Mouse (Mus musculus) heart, embryonic 15.5 days (tissue): ENCODE data around the gene Resp18. TPM values are rescaled to one million over a fixed set of nuclear protein-coding genes. Genes with fewer than 3 reads are reported as not detected.
"Not testable (repeated sequence)": the region's sequence is repeated elsewhere in the genome, so short reads cannot be mapped to it uniquely, and the experiment has no call there.

Experiments
- ATAC-seq: fragments of 200-750 bp; cut with Nextera tagmentation; replicated peaks from 2 replicates; pipeline ENCODE4 v1.8.0; 2017; ENCODE audit warnings: low read depth, moderate TSS enrichment; ENCODE audit not compliant: insufficient number of reproducible peaks, insufficient read depth, low FRiP score
- H3K27ac ChIP-seq: fragments of 300-500 bp; sonication (generic); 2 replicates; pipeline ENCODE4 v1.5.1; 2015; ENCODE audit warnings: mild to moderate bottlenecking, inconsistent platforms
- H3K27me3 ChIP-seq: fragments of 300-500 bp; sonication (generic); 2 replicates; pipeline ENCODE4 v1.6.1; 2015; ENCODE audit warnings: inconsistent platforms
- H3K36me3 ChIP-seq: fragments of 300-500 bp; sonication (generic); 2 replicates; pipeline ENCODE4 v1.6.1; 2015; ENCODE audit warnings: mild to moderate bottlenecking, inconsistent platforms
- H3K4me1 ChIP-seq: fragments of 300-500 bp; sonication (generic); replicated peaks from 2 replicates; pipeline ENCODE4 v1.6.1; 2015; ENCODE audit warnings: inconsistent platforms
- H3K4me2 ChIP-seq: fragments of 300-500 bp; sonication (generic); 2 replicates; pipeline ENCODE4 v1.6.1; 2015; ENCODE audit warnings: inconsistent platforms, mild to moderate bottlenecking, moderate library complexity
- H3K4me3 ChIP-seq: fragments of 300-500 bp; sonication (generic); 2 replicates; pipeline ENCODE4 v1.5.1; 2015; ENCODE audit warnings: mild to moderate bottlenecking, inconsistent platforms
- H3K9ac ChIP-seq: fragments of 300-500 bp; sonication (generic); 2 replicates; pipeline ENCODE4 v1.6.1; 2015; ENCODE audit warnings: mild to moderate bottlenecking, inconsistent platforms
- H3K9me3 ChIP-seq: fragments of 300-500 bp; sonication (generic); replicated peaks from 2 replicates; pipeline ENCODE4 v1.6.1; 2016; ENCODE audit warnings: inconsistent platforms
- WGBS: fragments of 180-500 bp; shearing (Covaris S2); methylation state at CpG from one replicate; pipeline ENCODE4 v1.1.7; 2015; ENCODE audit warnings: mixed read lengths; 5-methylcytosine and 5-hydroxymethylcytosine counted together
- polyA plus RNA-seq: library from polyadenylated mRNA; unstranded; fragments of >200 nt; fragmentation: Nextera tagmentation; extraction: Ambion mirVana; gene quantifications from 2 replicates; pipeline ENCODE4 v1.2.1, GENCODE M21; 2015

Resp18 gene
- polyA plus RNA-seq, 1 experiment from 2014 or later: 0.18 TPM

DNA sequence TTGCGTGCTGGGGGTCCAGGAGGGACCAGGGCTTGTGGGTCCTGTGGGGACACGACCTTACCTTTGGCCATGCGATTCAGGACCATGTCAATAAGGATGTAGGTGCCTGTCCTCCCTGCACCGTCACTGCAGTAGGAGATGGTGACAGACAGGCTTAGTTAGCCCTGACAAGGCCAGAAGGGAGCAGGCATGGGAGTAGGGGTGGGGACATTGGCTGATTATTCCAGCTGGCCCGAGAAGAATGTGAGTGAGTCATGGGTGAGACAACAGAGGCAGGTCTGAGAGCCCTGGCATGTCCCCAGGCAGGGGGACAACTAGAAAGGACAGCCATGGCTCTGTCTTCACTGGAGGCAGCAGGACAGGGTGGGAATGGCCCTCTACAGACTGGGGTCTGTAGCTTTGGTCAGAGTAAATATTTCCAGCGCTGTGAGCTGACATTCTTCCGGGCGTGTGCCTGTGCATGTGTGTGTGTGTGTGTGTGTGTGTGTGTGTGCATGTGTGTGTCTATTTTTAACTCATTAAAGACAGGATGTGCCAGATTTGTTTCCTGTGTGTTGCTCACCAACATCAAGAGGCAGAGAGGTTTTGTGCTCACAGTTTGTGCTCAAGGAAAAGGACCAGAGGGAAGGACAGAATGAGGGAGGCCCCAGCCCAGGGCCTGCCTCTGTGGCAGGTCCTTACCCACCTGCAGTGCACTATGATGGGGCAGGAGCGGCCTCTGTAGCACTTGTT is 30.0 kb downstream of the Resp18 start:
- 0 out of 2 replicates have a peak overlapping the region, but pooled peaks have one; percentile 22 for H3K4me2 ChIP-seq

DNA sequence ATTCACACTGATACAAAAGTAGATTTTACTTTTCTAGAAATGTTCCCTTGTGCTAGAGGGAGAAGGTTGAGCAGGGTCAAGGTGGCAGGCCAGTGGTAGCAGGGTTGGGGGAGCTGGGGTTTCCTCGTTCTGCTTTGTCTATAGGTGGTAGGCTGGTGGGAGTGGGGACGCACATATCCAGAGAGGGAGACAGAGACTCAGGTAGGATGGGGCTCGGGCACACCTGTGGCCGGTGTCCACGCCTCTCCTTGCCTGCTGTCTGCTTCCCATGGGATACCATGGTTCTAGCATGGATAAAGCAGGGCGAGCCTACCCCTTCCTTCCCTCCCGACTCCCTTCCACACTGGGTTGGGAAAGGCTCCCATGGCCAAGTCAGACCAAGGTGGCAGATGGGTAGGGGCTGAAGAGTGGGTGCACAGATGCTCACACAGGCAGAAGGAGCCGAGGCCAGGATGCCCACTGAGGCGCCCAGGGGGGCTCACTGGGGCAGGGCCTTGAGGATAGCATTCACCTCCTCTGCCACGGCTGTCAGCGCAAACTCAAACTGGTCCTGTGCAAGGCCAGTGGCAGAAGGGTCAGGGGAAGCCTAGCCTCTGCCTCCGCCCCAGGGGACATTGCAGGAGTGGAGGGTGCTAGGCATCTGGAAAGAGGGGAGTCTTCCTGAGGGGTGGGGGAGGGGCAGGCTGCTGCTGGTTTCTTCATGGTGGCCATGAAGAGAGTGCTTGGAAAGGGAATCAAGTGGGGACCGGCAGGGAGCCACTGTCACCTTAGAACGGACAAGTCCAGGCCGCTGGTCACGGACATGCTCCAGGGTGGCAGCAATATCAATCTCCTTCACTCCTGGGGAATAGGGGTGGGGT is 30.9 kb downstream of the Resp18 start:
- no peak for ATAC-seq
- peak overlapping the region; percentile 41 for H3K9ac ChIP-seq
- 77% methylated on average over 16 of the region's 16 CpGs for WGBS
- H3K27me3 ChIP-seq: no peaks in the 10 kb centered on the region; the same call in 1 of the 2 replicates
- no peaks in the 10 kb centered on the region for H3K9me3 ChIP-seq
- peaks cover 6% of the 10 kb centered on the region; the same call in 1 of the 2 replicates for H3K36me3 ChIP-seq
- no peak overlapping the region for H3K4me3 ChIP-seq
- peak overlapping the region; percentile 94 for H3K27ac ChIP-seq
- no peak overlapping the region for H3K4me2 ChIP-seq
- peaks cover 37% of the 10 kb centered on the region for H3K4me1 ChIP-seq

More for the DNA sequence above, 30.0 kb downstream of the Resp18 start:
- WGBS: 32% methylated on average over 9 of the region's 9 CpGs
- H3K4me1 ChIP-seq: peaks cover 37% of the 10 kb centered on the region
- H3K27ac ChIP-seq: peak overlapping the region; percentile 94
- peaks cover 6% of the 10 kb centered on the region; the same call in 1 of the 2 replicates for H3K36me3 ChIP-seq
- H3K27me3 ChIP-seq: no peaks in the 10 kb centered on the region; the same call in 1 of the 2 replicates
- peak; percentile 80 for ATAC-seq
- no peak overlapping the region for H3K4me3 ChIP-seq
- H3K9me3 ChIP-seq: no peaks in the 10 kb centered on the region
- peak overlapping the region; percentile 41 for H3K9ac ChIP-seq

DNA sequence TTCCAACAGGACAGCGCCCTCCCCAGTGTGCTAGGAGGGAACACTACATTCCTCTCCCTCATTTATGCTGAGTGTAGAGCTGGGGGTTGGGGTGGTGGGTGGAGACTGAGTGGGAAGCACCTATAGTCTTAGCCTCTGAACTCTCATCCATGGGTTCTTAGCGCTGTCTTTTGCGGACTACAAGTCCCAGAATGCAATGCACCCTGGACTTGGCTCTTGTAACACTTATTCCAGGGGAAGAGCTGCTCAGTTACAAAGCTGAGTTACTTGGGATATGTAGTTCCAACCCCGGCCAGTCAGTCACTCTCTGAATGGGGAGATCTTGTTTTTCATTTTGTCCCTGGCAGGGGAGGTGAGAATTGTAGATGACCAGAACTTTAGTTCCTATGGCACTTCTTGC is 33.4 kb downstream of the Resp18 start:
- WGBS: 22% methylated on average over 4 of the region's 4 CpGs
- ATAC-seq: peak; percentile 45; the same call in 1 of the 2 replicates

DNA sequence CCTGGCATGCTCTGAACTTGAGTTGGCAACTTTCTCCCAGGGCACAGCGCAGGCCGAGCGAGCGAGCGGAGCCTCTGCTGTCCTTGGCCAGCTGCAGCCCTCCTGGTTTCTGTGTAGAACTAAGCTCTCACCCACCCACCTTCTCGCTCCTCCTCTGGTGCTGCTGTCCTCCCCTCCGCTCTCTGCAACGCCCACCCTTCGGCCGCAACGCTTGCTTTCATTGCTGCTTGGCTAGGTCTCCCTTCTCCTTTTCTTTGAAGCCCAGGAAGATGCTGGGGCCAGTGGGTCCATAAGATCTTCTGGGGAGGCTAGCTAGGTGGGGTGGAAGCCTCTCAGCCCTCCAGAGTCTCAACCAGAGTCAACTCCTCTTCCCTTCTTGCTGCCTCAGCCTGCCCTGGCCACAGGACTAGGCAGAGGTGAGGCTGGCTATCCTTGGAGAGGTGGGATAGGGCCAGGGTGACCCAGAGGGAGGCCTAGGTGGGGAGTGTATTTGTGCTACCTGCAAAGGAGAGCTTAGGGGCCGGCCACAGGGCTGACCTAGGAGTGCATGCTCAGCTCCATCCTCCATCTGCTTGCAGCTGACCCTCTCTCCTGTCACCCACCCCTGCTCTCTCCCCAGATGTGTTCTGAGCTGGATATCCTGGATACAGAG is 33.9 kb downstream of the Resp18 start:
- 92% methylated on average over 12 of the region's 12 CpGs for WGBS
- Histone ChIP-seq H3K27ac (no peak overlapping the region), H3K4me1 (peaks cover 29% of the 10 kb centered on the region), H3K9me3 (no peaks in the 10 kb centered on the region), H3K36me3 (peaks cover 26% of the 10 kb centered on the region), H3K27me3 (no peaks in the 10 kb centered on the region), H3K4me3 (no peak overlapping the region), H3K4me2 (no peak overlapping the region), H3K9ac (no peak overlapping the region)
- no peak for ATAC-seq

More for the DNA sequence above, 33.4 kb downstream of the Resp18 start:
- Histone ChIP-seq H3K9ac (no peak overlapping the region), H3K4me3 (no peak overlapping the region), H3K27ac (no peak overlapping the region), H3K9me3 (no peaks in the 10 kb centered on the region), H3K4me2 (no peak overlapping the region), H3K27me3 (no peaks in the 10 kb centered on the region), H3K36me3 (peaks cover 20% of the 10 kb centered on the region), H3K4me1 (peaks cover 30% of the 10 kb centered on the region)

DNA sequence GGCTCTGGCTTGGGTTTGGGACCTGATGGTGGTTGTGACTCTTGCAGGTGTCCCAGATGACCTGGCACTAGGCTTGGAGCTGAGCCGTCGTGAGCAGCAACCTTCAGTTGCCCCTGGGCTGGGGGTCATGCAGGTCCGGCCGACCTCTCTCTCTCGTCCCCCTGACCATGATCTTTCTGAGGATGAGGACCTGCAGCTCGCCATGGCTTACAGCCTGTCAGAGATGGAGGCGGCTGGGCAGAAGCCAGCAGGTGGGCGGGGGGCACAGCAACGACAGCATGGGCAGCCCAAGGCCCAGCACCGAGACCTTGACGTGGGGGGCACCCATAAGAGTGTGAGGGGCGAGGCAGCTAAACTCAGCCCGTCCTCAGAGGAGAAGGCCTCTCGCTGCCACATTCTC is 34.8 kb downstream of the Resp18 start:
- 87% methylated on average over 14 of the region's 14 CpGs for WGBS
- Histone ChIP-seq H3K4me1 (peaks cover 28% of the 10 kb centered on the region), H3K36me3 (peaks cover 26% of the 10 kb centered on the region)

DNA sequence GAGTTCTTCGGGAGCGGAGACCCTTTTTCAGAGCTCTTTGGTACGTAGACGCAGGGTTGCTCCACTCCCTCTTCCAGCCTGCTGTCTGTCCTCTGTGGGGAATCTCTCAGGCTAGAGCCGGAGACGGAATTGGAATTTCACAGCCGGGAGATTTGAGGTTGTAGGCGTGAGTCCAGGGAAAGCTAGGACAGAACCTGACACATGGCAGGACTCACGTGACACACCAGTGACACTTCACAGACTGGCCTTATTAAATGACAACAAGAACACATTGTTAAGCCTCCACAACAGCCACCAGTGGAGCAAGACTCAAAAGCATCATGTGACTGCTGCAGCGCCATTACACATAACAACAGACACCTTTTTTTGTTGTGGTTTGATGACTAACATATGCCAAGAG is 38.6 kb downstream of the Resp18 start:
- no peak overlapping the region for H3K9ac ChIP-seq
- H3K4me3 ChIP-seq: no peak overlapping the region
- ATAC-seq: no peak
- no peaks in the 10 kb centered on the region for H3K9me3 ChIP-seq
- 67% methylated on average over 10 of the region's 10 CpGs for WGBS
- H3K4me2 ChIP-seq: no peak overlapping the region
- H3K27ac ChIP-seq: peak overlapping the region; percentile 56
- H3K36me3 ChIP-seq: peaks cover 26% of the 10 kb centered on the region
- H3K4me1 ChIP-seq: peaks cover 30% of the 10 kb centered on the region
- H3K27me3 ChIP-seq: no peaks in the 10 kb centered on the region

More for the DNA sequence above, 34.8 kb downstream of the Resp18 start:
- Histone ChIP-seq H3K4me2 (no peak overlapping the region), H3K27me3 (no peaks in the 10 kb centered on the region), H3K9ac (no peak overlapping the region), H3K4me3 (no peak overlapping the region), H3K27ac (no peak overlapping the region), H3K9me3 (no peaks in the 10 kb centered on the region)
- no peak for ATAC-seq

DNA sequence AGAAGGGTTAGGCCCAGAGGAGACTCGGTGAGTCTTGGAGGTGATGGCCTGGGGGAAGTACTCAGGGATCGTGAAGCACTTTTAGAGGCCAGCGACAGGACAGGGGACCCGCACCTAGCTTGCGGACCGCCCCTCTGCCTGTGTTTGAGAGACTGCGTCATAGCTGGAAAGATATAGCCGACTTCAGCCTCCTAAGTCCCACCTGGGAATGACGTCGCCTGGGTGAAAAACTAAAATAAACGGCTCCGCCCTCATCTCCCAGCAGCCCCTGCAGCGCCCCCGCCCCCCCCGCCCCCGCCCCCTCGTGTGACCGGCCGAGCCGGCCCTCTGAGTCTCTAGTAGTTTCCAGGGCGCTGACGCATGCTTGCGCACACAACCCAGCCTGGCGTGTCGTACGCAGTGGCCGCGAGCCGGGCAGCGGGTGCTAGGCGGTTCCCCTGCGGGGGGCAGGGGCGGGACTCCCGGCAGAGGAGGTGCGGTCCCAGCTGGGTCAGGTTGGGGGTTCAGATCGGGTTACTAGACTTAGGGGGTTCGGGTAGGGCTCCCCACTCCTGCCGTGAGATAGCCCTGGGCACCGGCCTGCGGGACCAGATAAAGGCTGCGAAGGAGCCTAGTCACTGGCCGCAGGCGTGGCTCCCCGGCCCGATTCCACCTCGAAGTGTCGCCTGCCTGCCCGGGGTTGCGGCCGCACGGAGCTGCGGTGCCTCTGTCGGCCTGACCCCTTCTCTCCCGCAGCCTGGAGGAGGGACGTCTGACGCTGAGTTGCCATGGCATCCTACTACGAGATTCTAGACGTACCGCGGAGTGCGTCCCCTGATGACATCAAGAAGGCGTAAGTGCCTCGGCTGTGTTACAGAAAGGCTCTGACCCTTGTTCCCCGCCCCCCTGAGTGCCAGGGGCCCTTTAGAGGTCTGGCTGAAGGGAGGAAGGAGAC is 41.8 kb downstream of the Resp18 start, which contains the start of gene Dnajb2:
Gene Dnajb2 (plus strand): TSS at position 290 of the 934 bp plus-strand sequence.
- peaks cover 32% of the 10 kb centered on the region for H3K4me1 ChIP-seq
- under 1% methylated on average over 53 of the region's 64 CpGs for WGBS
- no peaks in the 10 kb centered on the region for H3K27me3 ChIP-seq
- H3K9ac ChIP-seq: peak within 1 kb of the TSS; percentile 94
- H3K36me3 ChIP-seq: peaks cover 17% of the 10 kb centered on the region
- no peaks in the 10 kb centered on the region for H3K9me3 ChIP-seq
- peak within 1 kb of the TSS; percentile 95 for H3K27ac ChIP-seq
- peak within 1 kb of the TSS; percentile 98 for H3K4me2 ChIP-seq
- peak within 1 kb of the TSS; percentile 89 for H3K4me3 ChIP-seq
- peak; percentile 91 for ATAC-seq

DNA sequence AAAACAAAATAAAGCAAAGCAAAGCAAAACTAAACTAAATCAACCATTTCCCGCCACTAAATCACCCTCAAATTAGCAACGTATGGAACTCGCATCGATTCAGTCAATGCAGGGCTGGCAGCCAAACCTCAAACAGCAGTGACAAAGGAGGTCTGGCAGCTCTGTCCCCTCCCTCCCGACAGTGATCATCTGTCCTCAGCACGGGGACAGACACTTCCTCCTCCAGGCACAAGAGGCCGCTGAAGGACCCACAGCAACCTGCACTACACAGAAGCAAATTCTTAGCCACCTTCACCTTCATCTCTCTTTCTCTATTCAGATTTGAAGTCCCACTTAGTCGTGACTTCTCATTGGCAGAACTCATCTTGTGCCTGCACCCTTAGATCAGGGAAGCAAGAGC is 43.6 kb downstream of the Resp18 start:
- Histone ChIP-seq H3K9ac (no peak overlapping the region), H3K27ac (0 out of 2 replicates have a peak overlapping the region, but pooled peaks have one; percentile 5), H3K4me1 (peaks cover 32% of the 10 kb centered on the region), H3K4me2 (peak overlapping the region; percentile 28), H3K27me3 (no peaks in the 10 kb centered on the region), H3K4me3 (no peak overlapping the region), H3K9me3 (no peaks in the 10 kb centered on the region), H3K36me3 (peaks cover 3% of the 10 kb centered on the region; the same call in 1 of the 2 replicates)
- WGBS: 1% methylated on average over 8 of the region's 8 CpGs
- ATAC-seq: no peak; the same call in 1 of the 2 replicates

DNA sequence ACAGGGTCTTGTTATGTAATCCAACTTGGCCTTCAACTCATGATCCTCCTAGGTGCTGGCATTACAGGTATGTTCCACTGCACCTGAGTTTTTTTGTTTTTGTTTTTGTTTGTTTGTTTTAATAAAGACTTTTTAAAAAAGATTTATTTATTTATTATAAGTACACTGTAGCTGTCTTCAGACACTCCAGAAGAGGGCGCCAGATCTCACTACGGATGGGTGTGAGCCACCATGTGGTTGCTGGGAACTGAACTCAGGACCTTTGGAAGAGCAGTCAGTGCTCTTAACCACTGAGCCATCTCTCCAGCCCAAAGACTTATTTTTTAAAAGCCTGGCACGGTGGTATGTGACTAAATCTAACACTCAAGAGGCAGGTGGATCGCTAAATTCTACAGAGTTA is 45.7 kb downstream of the Resp18 start:
- H3K4me2 ChIP-seq, H3K9me3 ChIP-seq, H3K4me3 ChIP-seq, H3K36me3 ChIP-seq, H3K9ac ChIP-seq, H3K27ac ChIP-seq, ATAC-seq, H3K27me3 ChIP-seq: not testable (repeated sequence)
- 61% methylated on average over 4 of the region's 4 CpGs for WGBS
- peaks cover 22% of the 10 kb centered on the region for H3K4me1 ChIP-seq

DNA sequence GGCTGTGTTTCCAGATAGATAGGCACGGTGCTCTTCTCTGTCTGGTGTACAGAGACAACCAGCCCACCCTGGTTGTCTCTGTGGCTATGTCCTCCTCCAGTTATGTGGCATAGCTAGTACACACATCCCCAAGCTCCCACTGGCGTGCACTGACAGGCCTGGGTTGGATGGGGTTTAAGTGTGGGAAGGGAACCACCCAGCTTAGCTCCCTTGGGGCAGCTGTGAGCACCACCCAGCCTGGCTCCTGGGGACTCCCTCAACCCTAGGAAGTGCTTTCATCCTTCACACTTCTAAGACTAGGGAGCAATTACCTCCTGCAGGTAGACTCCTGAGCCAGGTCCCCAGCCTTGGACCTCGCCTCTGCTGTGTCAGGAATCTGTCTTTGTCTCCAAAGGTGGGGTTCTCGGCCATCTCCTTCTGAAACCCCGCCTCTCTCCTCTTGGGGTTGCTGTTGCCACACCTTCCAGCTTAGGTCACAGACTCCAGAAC is 46.5 kb downstream of the Resp18 start, which contains the start of gene A630095N17Rik:
Gene A630095N17Rik (minus strand): TSS at position 439 of the 489 bp plus-strand sequence.
- no peak for ATAC-seq

More for the DNA sequence above, 46.5 kb downstream of the Resp18 start, which contains the start of gene A630095N17Rik:
- H3K27ac ChIP-seq: no peak within 1 kb of the TSS
- H3K4me3 ChIP-seq: no peak within 1 kb of the TSS
- peaks cover 18% of the 10 kb centered on the region for H3K4me1 ChIP-seq
- H3K4me2 ChIP-seq: no peak within 1 kb of the TSS
- 68% methylated on average over 5 of the region's 5 CpGs for WGBS
- no peak within 1 kb of the TSS for H3K9ac ChIP-seq
- H3K27me3 ChIP-seq: no peaks in the 10 kb centered on the region
- no peaks in the 10 kb centered on the region for H3K36me3 ChIP-seq
- no peaks in the 10 kb centered on the region for H3K9me3 ChIP-seq
